Mouse (Mus musculus): Measurements from ENCODE around the gene Gm9639. TPM values are rescaled to one million over a fixed set of nuclear protein-coding genes. Genes with fewer than 3 reads are reported as not detected.
"Not testable (repeated sequence)": the region's sequence is repeated elsewhere in the genome, so short reads cannot be mapped to it uniquely, and the experiment has no call there.

Gm9639 gene
- total RNA-seq, 1 experiment from 2014 or later, result not detected

DNA sequence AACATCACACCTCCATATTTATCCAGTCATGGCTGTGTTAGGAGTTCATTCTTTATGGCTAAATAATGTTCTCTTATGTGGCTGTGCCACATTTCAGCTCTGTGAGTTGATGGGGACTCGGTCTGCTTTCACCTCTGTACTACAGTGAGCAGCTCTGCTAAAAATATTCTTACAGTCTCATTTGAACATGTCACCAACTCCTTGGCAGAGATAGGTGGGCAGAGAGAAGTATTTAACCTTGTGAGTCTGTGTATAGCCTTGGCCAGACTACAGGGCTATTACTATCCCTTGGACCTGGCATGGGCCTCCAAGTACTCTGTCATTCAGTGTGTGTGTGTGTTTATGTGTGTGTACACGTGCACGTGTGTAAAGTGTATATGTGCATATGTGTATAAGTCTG lies 22.7 kb downstream of the Gm9639 start:
- ATAC-seq (replicated peaks in 1 of 2; ENCODE audit: insufficient read depth in 1 of 2, low FRiP score in 2 of 2, low TSS enrichment in 1 of 2, low read depth in 1 of 2, poor library complexity in 2 of 2, severe bottlenecking in 2 of 2), result not testable (repeated sequence)

DNA sequence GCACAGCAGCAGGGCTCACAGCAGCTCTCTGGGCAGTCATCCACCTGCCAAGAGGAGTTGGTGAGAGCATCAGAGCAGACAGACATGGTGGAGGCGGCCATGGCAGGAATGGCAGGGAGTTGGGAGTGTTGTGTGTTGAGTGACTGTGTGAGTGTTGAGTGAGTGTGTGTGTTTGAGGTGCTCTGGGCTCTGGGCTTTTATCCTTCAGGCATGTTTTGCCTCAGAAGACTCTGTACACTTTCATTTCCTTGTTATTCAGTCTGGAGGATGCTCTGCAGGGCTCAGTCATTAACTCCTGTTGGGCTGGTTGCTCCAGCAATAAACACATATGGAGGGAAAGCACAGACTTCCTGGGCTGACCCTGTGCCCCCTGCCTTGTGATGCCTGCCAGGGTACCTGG lies 23.7 kb downstream of the Gm9639 start, which contains the start of gene Gm3238:
Gm3238 (minus strand) TSS at position 101 of the 400 bp plus-strand sequence.
- not testable (repeated sequence) for ATAC-seq (replicated peaks in 1 of 2; ENCODE audit: insufficient read depth in 1 of 2, low FRiP score in 2 of 2, low TSS enrichment in 1 of 2, low read depth in 1 of 2, poor library complexity in 2 of 2, severe bottlenecking in 2 of 2)

DNA sequence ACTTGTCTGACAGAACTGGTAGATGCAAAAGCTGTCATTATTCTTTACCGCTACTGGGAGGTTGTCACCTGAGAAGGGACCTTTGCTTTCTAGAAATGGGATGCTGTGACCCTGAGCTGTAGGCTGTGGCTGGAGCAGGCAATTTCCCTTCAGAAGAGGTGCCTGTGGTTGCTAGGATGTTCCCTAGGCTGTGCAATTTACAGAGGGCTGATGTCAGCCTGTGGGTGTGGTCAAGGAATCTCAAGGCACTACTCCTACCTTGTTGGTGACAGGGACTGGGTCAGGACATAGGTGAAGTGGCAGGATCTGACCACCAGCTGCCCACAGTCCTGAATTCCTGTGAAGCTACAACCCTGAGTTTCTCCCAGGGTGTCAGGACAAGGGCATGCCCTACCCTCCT lies 25.1 kb downstream of the Gm9639 start:
- no peak for ATAC-seq (replicated peaks in 1 of 2; ENCODE audit: insufficient read depth in 1 of 2, low FRiP score in 2 of 2, low TSS enrichment in 1 of 2, low read depth in 1 of 2, poor library complexity in 2 of 2, severe bottlenecking in 2 of 2)

DNA sequence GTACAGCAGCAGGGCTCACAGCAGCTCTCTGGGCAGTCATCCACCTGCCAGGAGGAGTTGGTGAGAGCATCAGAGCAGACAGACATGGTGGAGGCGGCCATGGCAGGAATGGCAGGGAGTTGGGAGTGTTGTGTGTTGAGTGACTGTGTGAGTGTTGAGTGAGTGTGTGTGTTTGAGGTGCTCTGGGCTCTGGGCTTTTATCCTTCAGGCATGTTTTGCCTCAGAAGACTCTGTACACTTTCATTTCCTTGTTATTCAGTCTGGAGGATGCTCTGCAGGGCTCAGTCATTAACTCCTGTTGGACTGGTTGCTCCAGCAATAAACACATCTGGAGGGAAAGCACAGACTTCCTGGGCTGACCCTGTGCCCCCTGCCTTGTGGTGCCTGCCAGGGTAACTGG lies 35.3 kb downstream of the Gm9639 start, which contains the start of gene Gm3233:
Gm3233 (minus strand) TSS at position 101 of the 400 bp plus-strand sequence.
- ATAC-seq (replicated peaks in 1 of 2; ENCODE audit: insufficient read depth in 1 of 2, low FRiP score in 2 of 2, low TSS enrichment in 1 of 2, low read depth in 1 of 2, poor library complexity in 2 of 2, severe bottlenecking in 2 of 2), result not testable (repeated sequence)

DNA sequence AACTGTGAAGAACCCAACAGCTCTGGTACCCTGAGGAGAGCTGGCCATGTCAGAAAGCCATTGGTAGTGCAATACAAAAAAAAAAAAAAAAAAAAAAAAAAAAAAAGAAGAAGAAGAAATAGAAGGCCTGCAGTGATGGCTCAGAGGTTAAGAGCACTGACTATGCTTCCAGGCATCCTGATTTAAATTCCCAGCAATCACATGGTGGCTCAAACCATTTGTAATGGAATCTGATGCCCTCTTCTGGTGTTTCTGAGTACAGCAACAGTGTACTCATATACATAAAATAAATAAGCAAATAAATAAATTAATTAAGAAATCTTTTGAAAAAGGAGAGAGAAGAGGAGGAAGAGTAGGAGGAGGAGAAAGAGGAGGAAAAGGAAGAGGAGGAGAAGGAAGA lies 41.4 kb downstream of the Gm9639 start:
- no peak for ATAC-seq (replicated peaks in 1 of 2; ENCODE audit: insufficient read depth in 1 of 2, low FRiP score in 2 of 2, low TSS enrichment in 1 of 2, low read depth in 1 of 2, poor library complexity in 2 of 2, severe bottlenecking in 2 of 2)

DNA sequence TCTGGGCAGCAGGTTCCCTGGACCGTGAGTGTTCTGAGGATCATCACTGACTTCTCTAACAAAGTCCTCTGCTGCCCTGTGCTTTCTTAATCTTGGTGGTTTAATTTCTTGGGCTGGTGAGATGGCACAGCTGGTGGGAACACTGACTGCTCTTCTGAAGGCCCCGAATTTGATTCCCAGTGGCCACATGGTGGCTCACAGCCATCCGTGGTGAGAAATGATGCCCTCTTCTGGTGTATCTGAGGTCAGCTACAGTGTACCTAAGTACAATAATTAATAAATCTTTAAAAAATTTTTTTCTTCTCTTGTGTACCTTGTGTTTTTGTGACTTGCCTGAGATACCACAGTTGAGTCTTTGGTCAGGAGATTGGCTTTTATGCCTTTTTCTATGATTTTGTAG lies 42.6 kb downstream of the Gm9639 start:
- not testable (repeated sequence) for ATAC-seq (replicated peaks in 1 of 2; ENCODE audit: insufficient read depth in 1 of 2, low FRiP score in 2 of 2, low TSS enrichment in 1 of 2, low read depth in 1 of 2, poor library complexity in 2 of 2, severe bottlenecking in 2 of 2)

DNA sequence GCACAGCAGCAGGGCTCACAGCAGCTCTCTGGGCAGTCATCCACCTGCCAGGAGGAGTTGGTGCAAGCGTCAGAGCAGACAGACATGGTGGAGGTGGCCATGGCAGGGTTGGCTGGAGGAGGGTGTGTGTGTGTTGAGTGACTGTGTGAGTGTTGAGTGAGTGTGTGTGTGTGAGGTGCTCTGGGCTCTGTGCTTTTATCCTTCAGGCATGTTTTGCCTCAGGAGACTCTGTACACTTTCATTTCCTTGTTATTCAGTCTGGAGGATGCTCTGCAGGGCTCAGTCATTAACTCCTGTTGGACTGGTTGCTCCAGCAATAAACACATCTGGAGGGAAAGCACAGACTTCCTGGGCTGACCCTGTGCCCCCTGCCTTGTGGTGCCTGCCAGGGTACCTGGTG lies 43.6 kb downstream of the Gm9639 start, which contains the start of gene Gm9736:
Gm9736 (minus strand) TSS at position 101 of the 400 bp plus-strand sequence.
- not testable (repeated sequence) for ATAC-seq (replicated peaks in 1 of 2; ENCODE audit: insufficient read depth in 1 of 2, low FRiP score in 2 of 2, low TSS enrichment in 1 of 2, low read depth in 1 of 2, poor library complexity in 2 of 2, severe bottlenecking in 2 of 2)

DNA sequence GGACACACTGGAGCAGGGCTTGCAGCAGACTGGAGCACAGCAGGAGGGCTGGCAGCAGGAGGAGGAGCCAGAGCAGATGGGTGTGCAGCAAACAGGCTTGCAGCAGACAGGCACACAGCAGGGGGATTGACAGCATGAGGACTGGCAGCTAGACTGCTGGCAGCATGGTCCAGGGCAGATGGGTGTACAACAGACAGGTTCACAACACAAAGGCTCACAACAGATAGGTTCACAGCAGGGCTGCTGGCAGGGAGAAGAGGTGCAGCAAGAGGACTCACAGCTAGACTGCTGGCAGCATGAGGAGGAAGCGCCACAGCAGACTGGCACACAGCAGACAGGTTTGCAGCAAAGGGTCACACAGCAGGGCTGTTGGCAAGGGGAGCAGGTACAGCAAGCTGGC lies 44.2 kb downstream of the Gm9639 start:
- ATAC-seq (replicated peaks in 1 of 2; ENCODE audit: insufficient read depth in 1 of 2, low FRiP score in 2 of 2, low TSS enrichment in 1 of 2, low read depth in 1 of 2, poor library complexity in 2 of 2, severe bottlenecking in 2 of 2), result not testable (repeated sequence)

Other genes starting within 250 kb of the Gm9639 start
- 56.2 and 65.8 TPM in 2 replicates for gene Pttg1ip, start 213.4 kb downstream of the Gm9639 start, total RNA-seq (2017)
- gene Sumo3, start 189.0 kb downstream of the Gm9639 start, total RNA-seq (2017), result 148 and 150 TPM in 2 replicates
- gene Gm49325, start 188.9 kb downstream of the Gm9639 start, total RNA-seq (2017), result not detected in 2 replicates
- gene Ube2g2, start 172.8 kb downstream of the Gm9639 start, total RNA-seq (2017), result 25.6 and 27.5 TPM in 2 replicates
- 2.8 and 3.1 TPM in 2 replicates for gene Tspear, start 108.5 kb downstream of the Gm9639 start, total RNA-seq (2017)
- gene Gm19402, start 104.3 kb downstream of the Gm9639 start, total RNA-seq (2017), result not detected in 2 replicates
- gene Gm9508, start 97.8 kb downstream of the Gm9639 start, total RNA-seq (2017), result not detected in 2 replicates
- not detected in 2 replicates for gene Gm10272, start 88.5 kb downstream of the Gm9639 start, total RNA-seq (2017)
- not detected in 2 replicates for gene Gm10024, start 83.6 kb downstream of the Gm9639 start, total RNA-seq (2017)
- not detected in 2 replicates for gene Gm10142, start 79.3 kb downstream of the Gm9639 start, total RNA-seq (2017)
- gene Krtap12-1, start 74.5 kb downstream of the Gm9639 start, total RNA-seq (2017), result not detected in 2 replicates
- not detected in 2 replicates for gene Gm10100, start 68.6 kb downstream of the Gm9639 start, total RNA-seq (2017)
- not detected in 2 replicates for gene Gm18596, start 52.4 kb downstream of the Gm9639 start, total RNA-seq (2017)
- not detected in 2 replicates for gene Gm9736, start 43.7 kb downstream of the Gm9639 start, total RNA-seq (2017)
- not detected in 2 replicates for gene Gm3233, start 35.4 kb downstream of the Gm9639 start, total RNA-seq (2017)
- not detected in 2 replicates for gene Gm3238, start 23.8 kb downstream of the Gm9639 start, total RNA-seq (2017)
- not detected in 2 replicates for gene Gm7138, start 18.1 kb downstream of the Gm9639 start, total RNA-seq (2017)
- gene Gm3250, start 12.5 kb downstream of the Gm9639 start, total RNA-seq (2017), result not detected in 2 replicates
- not detected in 2 replicates for gene Gm7137, start 6.9 kb downstream of the Gm9639 start, total RNA-seq (2017)
- not detected in 2 replicates for gene Gm19668, start 4.1 kb upstream of the Gm9639 start, total RNA-seq (2017)
- not detected in 2 replicates for gene Gm9507, start 16.8 kb upstream of the Gm9639 start, total RNA-seq (2017)
- gene Gm2696, start 19.6 kb upstream of the Gm9639 start, total RNA-seq (2017), result not detected in 2 replicates
- not detected in 2 replicates for gene Krtap10-4, start 32.0 kb upstream of the Gm9639 start, total RNA-seq (2017)
- gene Krtap10-10, start 40.9 kb upstream of the Gm9639 start, total RNA-seq (2017), result not detected in 2 replicates
- gene Gm36176, start 51.7 kb upstream of the Gm9639 start, total RNA-seq (2017), result not detected in 2 replicates
- not detected in 2 replicates for gene Gm10318, start 57.8 kb upstream of the Gm9639 start, total RNA-seq (2017)
- not detected in 2 replicates for gene Gm3285, start 66.9 kb upstream of the Gm9639 start, total RNA-seq (2017)
- 0.31 TPM in 1 of 2 replicates, not detected in the other for gene Lrrc3, start 107.5 kb upstream of the Gm9639 start, total RNA-seq (2017)
- gene Trpm2, start 175.5 kb upstream of the Gm9639 start, total RNA-seq (2017), result 2.6 and 10.0 TPM in 2 replicates
- 11.7 and 19.3 TPM in 2 replicates for gene 1810043G02Rik, start 183.4 kb upstream of the Gm9639 start, total RNA-seq (2017)
- 42.1 and 65.3 TPM in 2 replicates for gene Pfkl, start 215.0 kb upstream of the Gm9639 start, total RNA-seq (2017)
- gene Dnmt3l, start 246.9 kb upstream of the Gm9639 start, total RNA-seq (2017), result 0.75 and 0.94 TPM in 2 replicates
- gene Aire, start 248.5 kb upstream of the Gm9639 start, total RNA-seq (2017), result 1.0 and 1.6 TPM in 2 replicates

All from hematopoietic stem cell, adult 5-6 weeks (primary cell).